Mouse (Mus musculus) C2C12 (cell line): ENCODE data around the gene Dlgap1. TPM values are rescaled to one million over a fixed set of nuclear protein-coding genes. Genes with fewer than 3 reads are reported as not detected.
A peak's percentile ranks its signal among the peaks of the same experiment; 100 is the strongest.

Experiments used
- H3K27me3 ChIP-seq: one replicate; pipeline ENCODE4 v1.6.1; 2011; ENCODE audit not compliant: control insufficient read depth, insufficient read depth, insufficient read length
- H3K36me3 ChIP-seq: one replicate; pipeline ENCODE4 v1.6.1; 2011; ENCODE audit not compliant: control insufficient read depth, insufficient read depth
- H3K4me3 ChIP-seq: one replicate; pipeline ENCODE4 v1.5.1; 2011; ENCODE audit warnings: mild to moderate bottlenecking, control low read depth; ENCODE audit not compliant: poor library complexity, insufficient read depth, severe bottlenecking
- H3K79me2 ChIP-seq: one replicate; pipeline ENCODE4 v1.6.1; 2011; ENCODE audit not compliant: control insufficient read depth, insufficient read depth
- H3K79me3 ChIP-seq: one replicate; pipeline ENCODE4 v1.6.1; 2011; ENCODE audit warnings: low read depth, control low read depth
- H3ac ChIP-seq: one replicate; pipeline ENCODE3; 2011; ENCODE audit warnings: low read depth; ENCODE audit not compliant: control insufficient read depth, insufficient read length
- CEBPB ChIP-seq: IDR thresholded peaks from one replicate; pipeline ENCODE4 v1.6.1; 2011; ENCODE audit warnings: low read depth, mild to moderate bottlenecking, control low read depth, moderate library complexity
- CTCF ChIP-seq: IDR thresholded peaks from one replicate; pipeline ENCODE4 v1.5.1; 2011; ENCODE audit not compliant: control insufficient read depth, insufficient read depth, insufficient read length
- FOSL1 ChIP-seq: IDR thresholded peaks from one replicate; pipeline ENCODE4 v1.8.0; 2011; ENCODE audit warnings: mild to moderate bottlenecking, low read length; ENCODE audit not compliant: poor library complexity, insufficient read depth, severe bottlenecking
- MAX ChIP-seq: IDR thresholded peaks from one replicate; pipeline ENCODE4 v1.6.1; 2011; ENCODE audit warnings: mild to moderate bottlenecking, control low read depth
- MYOD1 ChIP-seq: IDR thresholded peaks from one replicate; pipeline ENCODE4 v1.6.1; 2011; ENCODE audit warnings: low read depth; ENCODE audit not compliant: control insufficient read depth, insufficient read length
- MYOG ChIP-seq: IDR thresholded peaks from one replicate; pipeline ENCODE4 v1.6.1; 2011; ENCODE audit not compliant: control insufficient read depth, insufficient read length; ENCODE audit errors: extremely low read depth
- USF1 ChIP-seq: IDR thresholded peaks from one replicate; pipeline ENCODE4 v1.6.1; 2011; ENCODE audit warnings: low read depth, mild to moderate bottlenecking, control low read depth, moderate library complexity
- polyA plus RNA-seq: library from polyadenylated mRNA; unstranded; fragments of >200 nt; fragmentation: generic; extraction: Trizol; gene quantifications from one replicate; pipeline ENCODE4 v1.2.1, GENCODE M21; 2012; ENCODE audit warnings: missing spikeins

Gene Dlgap1
- polyA plus RNA-seq, 1 experiment, result 0.22 TPM

DNA sequence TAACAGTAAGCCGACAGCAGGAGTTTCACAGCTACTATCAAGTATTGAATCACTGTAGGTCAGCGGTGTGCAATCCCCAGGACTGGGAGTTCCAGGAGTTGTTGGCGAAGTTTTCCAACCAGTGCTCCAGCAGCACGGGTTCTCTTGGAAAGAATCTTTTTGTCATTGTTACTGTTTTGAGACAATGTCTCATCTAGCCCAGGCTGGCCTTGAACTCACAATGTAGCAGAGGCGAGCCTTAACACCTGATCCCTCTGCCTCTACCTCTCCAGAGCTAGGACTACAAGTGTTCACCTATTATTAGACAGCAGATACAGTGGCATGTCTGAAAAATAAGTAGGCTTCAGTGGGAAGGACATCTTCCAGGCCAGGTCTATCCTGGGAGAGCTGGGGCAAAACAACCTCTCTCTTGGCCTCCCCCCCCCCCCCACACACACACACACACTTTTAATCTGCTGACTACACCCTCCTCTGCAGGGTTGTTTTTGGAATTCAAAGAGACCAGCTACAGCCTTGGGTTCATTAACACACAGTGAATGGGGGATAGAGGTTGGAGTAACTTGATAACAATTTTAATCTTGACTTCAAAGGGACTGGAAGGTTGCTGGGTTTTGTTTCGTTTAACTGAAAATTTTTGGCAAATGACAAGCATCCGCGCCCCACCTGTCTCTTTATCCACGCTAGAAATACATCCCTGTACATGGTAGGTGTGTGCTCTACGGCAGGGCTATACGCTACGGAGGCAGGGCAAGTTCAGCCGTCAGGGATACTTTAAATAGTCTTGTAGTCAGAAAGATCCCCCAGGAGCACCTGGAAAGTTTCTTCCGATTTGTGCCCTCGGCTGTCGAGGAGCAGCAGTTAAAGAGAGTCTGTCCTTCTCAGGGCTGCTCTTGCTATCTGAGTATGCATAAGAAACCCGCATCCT lies 781.6 kb downstream of the Dlgap1 start:
- Histone ChIP-seq H3ac (no peak overlapping the region), H3K4me3 (no peak overlapping the region), H3K27me3 (no peaks in the 10 kb centered on the region), H3K36me3 (no peaks in the 10 kb centered on the region), H3K79me2 (no peaks in the 10 kb centered on the region), H3K79me3 (no peaks in the 10 kb centered on the region)
- TF ChIP-seq MYOG, result no peak
- no peak for TF ChIP-seq CEBPB
- no peak for TF ChIP-seq USF1

DNA sequence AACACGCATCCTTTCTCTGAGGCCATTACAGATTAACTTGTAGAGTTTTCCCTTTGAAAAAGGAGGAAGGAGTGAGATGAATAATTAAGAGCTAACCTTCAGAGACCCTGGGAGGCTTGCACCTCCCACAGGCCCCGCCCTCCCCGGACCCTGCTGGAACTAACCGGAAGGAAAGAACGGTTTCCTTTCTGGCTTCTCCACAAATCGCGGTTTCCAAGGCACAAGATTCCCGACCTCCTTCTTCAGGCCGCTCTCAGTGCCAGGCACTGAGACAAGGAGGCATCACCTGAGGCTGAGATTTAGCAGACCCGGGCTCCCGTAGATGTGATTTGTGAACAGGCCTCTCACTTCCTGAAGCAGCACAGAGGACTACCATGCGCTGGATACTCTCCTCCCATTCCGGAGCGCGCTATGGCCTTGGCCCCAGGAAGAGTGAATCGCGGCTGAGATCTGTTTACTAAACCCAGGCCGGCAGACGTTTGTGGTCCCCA lies 782.3 kb downstream of the Dlgap1 start:
- no peak overlapping the region for H3ac ChIP-seq
- peaks cover 3% of the 10 kb centered on the region for H3K79me2 ChIP-seq
- TF ChIP-seq MYOD1 (no peak), MYOG (no peak), MAX (no peak), FOSL1 (no peak), CEBPB (no peak), USF1 (no peak), CTCF (no peak)
- no peaks in the 10 kb centered on the region for H3K79me3 ChIP-seq
- no peaks in the 10 kb centered on the region for H3K36me3 ChIP-seq
- no peaks in the 10 kb centered on the region for H3K27me3 ChIP-seq
- H3K4me3 ChIP-seq, result no peak overlapping the region

GRCm38 (mm10) chr17:70751676-70752075 lies 782.8 kb downstream of the Dlgap1 start:
- no peaks in the 10 kb centered on the region for H3K36me3 ChIP-seq
- no peaks in the 10 kb centered on the region for H3K79me3 ChIP-seq
- no peak overlapping the region for H3ac ChIP-seq
- no peaks in the 10 kb centered on the region for H3K27me3 ChIP-seq
- peaks cover 7% of the 10 kb centered on the region for H3K79me2 ChIP-seq
- H3K4me3 ChIP-seq, result no peak overlapping the region
- TF ChIP-seq MYOG (no peak), CEBPB (no peak), MAX (no peak), MYOD1 (no peak), USF1 (no peak), CTCF (no peak), FOSL1 (no peak)

- no peak overlapping the region for H3K4me3 ChIP-seq
- H3K79me3 ChIP-seq, result no peaks in the 10 kb centered on the region
- H3K27me3 ChIP-seq, result no peaks in the 10 kb centered on the region
- TF ChIP-seq CEBPB, result peak; percentile 77
- TF ChIP-seq MAX, result peak; percentile 46
- no peak for TF ChIP-seq MYOG
- TF ChIP-seq FOSL1, result peak; percentile 86
- TF ChIP-seq MYOD1, result peak; percentile 98
- no peak for TF ChIP-seq USF1
- TF ChIP-seq CTCF, result no peak
- H3K36me3 ChIP-seq, result no peaks in the 10 kb centered on the region
- H3ac ChIP-seq, result no peak overlapping the region
- peaks cover 9% of the 10 kb centered on the region for H3K79me2 ChIP-seq
Measured at GRCm38 (mm10) chr17:70753444-70754032, 784.7 kb downstream of the Dlgap1 start.

DNA sequence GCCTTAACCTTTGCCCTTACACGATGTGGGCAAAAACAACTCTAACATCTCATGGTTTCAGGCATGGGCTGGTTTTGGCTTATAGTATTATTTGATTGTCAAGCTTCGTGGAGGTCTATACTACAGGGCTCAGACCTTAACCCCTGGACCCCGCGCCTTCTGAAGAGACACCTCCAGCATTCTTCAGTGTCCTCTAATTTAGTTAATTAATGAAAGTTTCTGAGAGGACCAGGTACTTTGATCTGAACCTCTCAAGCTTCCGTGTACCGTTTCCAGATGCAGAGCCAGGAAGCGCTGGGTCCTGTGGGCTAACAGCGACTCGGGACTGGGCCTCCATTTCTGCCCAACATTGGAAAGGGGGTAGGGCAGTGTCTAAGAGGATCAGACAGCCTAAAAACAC lies 785.2 kb downstream of the Dlgap1 start:
- no peaks in the 10 kb centered on the region for H3K27me3 ChIP-seq

More for the DNA sequence above, 785.2 kb downstream of the Dlgap1 start:
- peak overlapping the region; percentile 38 for H3ac ChIP-seq
- H3K79me3 ChIP-seq, result no peaks in the 10 kb centered on the region
- no peaks in the 10 kb centered on the region for H3K36me3 ChIP-seq
- TF ChIP-seq CTCF (no peak), MYOD1 (no peak), USF1 (no peak), FOSL1 (no peak), MYOG (no peak), CEBPB (no peak), MAX (no peak)
- peaks cover 9% of the 10 kb centered on the region for H3K79me2 ChIP-seq
- H3K4me3 ChIP-seq, result no peak overlapping the region
